Mouse (Mus musculus) forebrain, embryonic 11.5 days (tissue): ENCODE data around the gene Znrf4. TPM values are rescaled to one million over a fixed set of nuclear protein-coding genes. Genes with fewer than 3 reads are reported as not detected.
"Not testable (repeated sequence)": the region's sequence is repeated elsewhere in the genome, so short reads cannot be mapped to it uniquely, and the experiment has no call there.

ENCODE experiments used
- ATAC-seq: fragments of 200-750 bp; cut with Nextera tagmentation; replicated peaks from 2 replicates; pipeline ENCODE4 v1.8.0; 2017; ENCODE audit warnings: moderate TSS enrichment; ENCODE audit not compliant: low FRiP score
- DNase-seq: peaks from one replicate; pipeline ENCODE4 v3.0.0-alpha.2; 2017; ENCODE audit warnings: low spot score
- H3K27ac ChIP-seq: fragments of 300-500 bp; sonication (generic); 2 replicates; pipeline ENCODE4 v1.5.1; 2014; ENCODE audit warnings: low read depth, low read length
- H3K27me3 ChIP-seq: fragments of 300-500 bp; sonication (generic); 2 replicates; pipeline ENCODE4 v1.6.1; 2014; ENCODE audit warnings: mild to moderate bottlenecking, low read length, mixed read lengths; ENCODE audit not compliant: control insufficient read depth, insufficient read depth
- H3K36me3 ChIP-seq: fragments of 300-500 bp; sonication (generic); 2 replicates; pipeline ENCODE4 v1.6.1; 2014; ENCODE audit warnings: mild to moderate bottlenecking, low read length, moderate library complexity, mixed read lengths; ENCODE audit not compliant: control insufficient read depth, insufficient read depth
- H3K4me1 ChIP-seq: fragments of 300-500 bp; sonication (generic); replicated peaks from 2 replicates; pipeline ENCODE4 v1.6.1; 2014; ENCODE audit warnings: low read length, mixed read lengths; ENCODE audit not compliant: control insufficient read depth, insufficient read depth
- H3K4me2 ChIP-seq: fragments of 300-500 bp; sonication (generic); 2 replicates; pipeline ENCODE4 v1.6.1; 2014; ENCODE audit warnings: low read depth, mild to moderate bottlenecking, low read length, moderate library complexity, mixed read lengths; ENCODE audit not compliant: severe bottlenecking
- H3K4me3 ChIP-seq: fragments of 300-500 bp; sonication (generic); 2 replicates; pipeline ENCODE4 v1.5.1; 2014; ENCODE audit warnings: low read depth, low read length
- H3K9ac ChIP-seq: fragments of 300-500 bp; sonication (generic); 2 replicates; pipeline ENCODE4 v1.6.1; 2014; ENCODE audit warnings: low read length
- H3K9me3 ChIP-seq: fragments of 300-500 bp; sonication (generic); 2 replicates; pipeline ENCODE4 v1.6.1; 2016; ENCODE audit warnings: low read length, mixed read lengths; ENCODE audit not compliant: control insufficient read depth
- WGBS: fragments of 180-500 bp; shearing (Covaris S2); extraction: QIAGEN DNeasy Blood & Tissue Kit; methylation state at CpG from one replicate; pipeline ENCODE4 v1.1.7; 2014; 5-methylcytosine and 5-hydroxymethylcytosine counted together
- polyA plus RNA-seq: library from polyadenylated mRNA; unstranded; fragments of >200 nt; fragmentation: Nextera tagmentation; extraction: Ambion mirVana; gene quantifications from 2 replicates; pipeline ENCODE4 v1.2.1, GENCODE M21; 2014

Gene Znrf4
- polyA plus RNA-seq, 1 experiment from 2014 or later, result not detected

- Histone ChIP-seq H3K4me2 (peak overlapping the region; percentile 96), H3K4me3 (peak overlapping the region; percentile 48), H3K36me3 (no peaks in the 10 kb centered on the region), H3K9ac (peak overlapping the region; percentile 83), H3K27me3 (peaks cover 25% of the 10 kb centered on the region), H3K27ac (peak overlapping the region; percentile 81), H3K9me3 (no peaks in the 10 kb centered on the region), H3K4me1 (peaks cover 16% of the 10 kb centered on the region)
- under 1% methylated on average over 41 of the region's 42 CpGs for whole genome bisulfite sequencing
- ATAC-seq (peak; percentile 91), DNase-seq (peak; percentile 97)
Measured at GRCm38 (mm10) chr17:56507161-56508068, 4.8 kb downstream of the Znrf4 start.

- H3K9me3 ChIP-seq, result no peaks in the 10 kb centered on the region
- no peaks in the 10 kb centered on the region for H3K36me3 ChIP-seq
- ATAC-seq (no peak), DNase-seq (peak; percentile 48)
- peak overlapping the region; percentile 83 for H3K9ac ChIP-seq
- H3K27me3 ChIP-seq, result peaks cover 16% of the 10 kb centered on the region
- peaks cover 16% of the 10 kb centered on the region for H3K4me1 ChIP-seq
- peak overlapping the region; percentile 48 for H3K4me3 ChIP-seq
- peak overlapping the region; percentile 96 for H3K4me2 ChIP-seq
- 57% methylated on average over 15 of the region's 15 CpGs for WGBS
- H3K27ac ChIP-seq, result peak overlapping the region; percentile 81; the same call in 1 of the 2 replicates
Measured at GRCm38 (mm10) chr17:56506417-56507065, 5.7 kb downstream of the Znrf4 start.

DNA sequence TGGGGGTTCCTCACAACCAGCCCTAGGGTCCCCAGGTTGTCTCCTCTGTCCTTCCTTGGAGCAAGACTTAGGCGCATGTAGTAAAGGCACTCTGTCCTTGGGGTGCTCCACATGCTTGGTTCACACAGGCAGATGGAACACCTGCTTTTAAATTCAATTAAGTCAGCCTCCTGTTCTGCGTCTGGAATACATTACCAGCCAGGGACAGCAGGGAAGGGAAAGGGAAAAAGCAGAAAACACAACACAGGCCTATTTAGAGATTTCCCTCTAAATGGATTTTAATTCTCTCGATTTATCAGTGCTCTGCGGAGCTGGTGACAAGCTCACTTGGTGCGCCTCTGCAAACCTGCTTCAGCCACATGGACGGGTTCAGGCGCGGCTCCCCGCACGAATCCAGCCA, 6.8 kb downstream of the Znrf4 start:
- Histone ChIP-seq H3K9me3 (no peaks in the 10 kb centered on the region), H3K36me3 (no peaks in the 10 kb centered on the region), H3K4me2 (no peak overlapping the region), H3K4me3 (no peak overlapping the region), H3K27ac (no peak overlapping the region), H3K4me1 (peaks cover 13% of the 10 kb centered on the region), H3K9ac (no peak overlapping the region), H3K27me3 (peaks cover 5% of the 10 kb centered on the region)
- DNase-seq (peak; percentile 38), ATAC-seq (no peak)
- 85% methylated on average over 10 of the region's 10 CpGs for WGBS

GRCm38 (mm10) chr17:56502526-56502925, 9.7 kb downstream of the Znrf4 start:
- H3K9ac ChIP-seq, result no peak overlapping the region
- no peaks in the 10 kb centered on the region for H3K27me3 ChIP-seq
- peaks cover 8% of the 10 kb centered on the region; the same call in 1 of the 2 replicates for H3K4me1 ChIP-seq
- no peaks in the 10 kb centered on the region for H3K9me3 ChIP-seq
- no peak for ATAC-seq
- H3K36me3 ChIP-seq, result no peaks in the 10 kb centered on the region
- H3K4me2 ChIP-seq, result no peak overlapping the region
- H3K4me3 ChIP-seq, result no peak overlapping the region
- no peak for DNase-seq
- peak overlapping the region; percentile 25 for H3K27ac ChIP-seq
- WGBS, result 37% methylated on average over 9 of the region's 9 CpGs

DNA sequence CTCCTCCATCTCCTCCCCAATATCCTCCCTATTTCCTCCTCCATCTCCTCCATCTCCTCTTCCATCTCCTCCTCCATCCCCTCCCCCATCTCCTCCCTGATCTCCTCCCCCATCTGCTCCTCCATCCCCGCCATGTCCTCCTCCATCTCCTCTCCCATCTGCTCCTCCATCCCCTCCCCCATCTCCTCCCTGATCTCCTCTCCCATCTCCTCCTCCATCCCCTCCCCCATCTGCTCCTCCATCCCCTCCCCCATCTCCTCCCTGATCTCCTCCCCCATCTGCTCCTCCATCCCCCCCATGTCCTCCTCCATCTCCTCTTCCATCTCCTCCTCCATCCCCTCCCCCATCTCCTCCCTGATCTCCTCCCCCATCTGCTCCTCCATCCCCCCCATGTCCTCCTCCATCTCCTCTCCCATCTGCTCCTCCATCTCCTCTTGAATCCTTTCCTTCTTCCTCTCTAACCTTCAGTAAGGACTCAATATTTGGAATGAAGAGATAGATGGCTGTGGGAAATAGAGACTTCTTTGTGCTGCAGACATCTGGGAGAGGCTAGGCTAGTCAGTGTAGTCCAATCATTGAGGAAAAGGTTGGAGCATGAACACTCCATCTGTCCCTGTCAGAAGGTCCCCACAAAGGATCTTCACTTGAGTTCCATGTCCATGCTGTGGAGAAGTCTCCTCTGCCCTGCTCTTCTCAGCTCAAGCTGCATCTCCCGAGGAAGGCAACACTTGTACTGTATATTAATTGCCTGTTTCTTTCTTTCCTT, 10.4 kb downstream of the Znrf4 start:
- not testable (repeated sequence) for H3K4me1 ChIP-seq, H3K27me3 ChIP-seq, H3K36me3 ChIP-seq, DNase-seq, H3K4me2 ChIP-seq, H3K9me3 ChIP-seq, ATAC-seq, H3K4me3 ChIP-seq, H3K9ac ChIP-seq
- H3K27ac ChIP-seq, result peak overlapping the region; percentile 25; the same call in 1 of the 2 replicates
- WGBS, result 61% methylated on average over 2 of the region's 2 CpGs

DNA sequence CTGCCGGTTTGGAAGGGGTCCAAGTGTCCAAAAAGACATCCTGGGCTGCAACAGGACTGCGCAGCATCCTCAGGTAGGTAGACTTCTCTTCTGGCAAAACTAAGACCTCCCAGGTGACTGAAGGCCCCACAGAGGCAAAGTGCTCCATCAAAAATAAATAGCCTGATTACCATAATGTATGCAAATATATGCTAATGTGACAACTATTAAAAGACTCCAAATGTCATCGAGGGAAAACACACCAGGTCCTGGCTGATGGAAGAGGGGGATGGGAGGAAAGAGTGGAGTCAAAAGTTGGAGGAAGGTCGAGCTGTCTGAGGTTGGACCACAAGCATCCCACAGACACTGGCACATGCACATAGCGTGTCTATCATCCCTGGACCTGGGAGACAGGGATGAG, 13.0 kb downstream of the Znrf4 start:
- H3K9me3 ChIP-seq, result peaks cover 8% of the 10 kb centered on the region
- WGBS, result 73% methylated on average over 5 of the region's 5 CpGs
- no peaks in the 10 kb centered on the region for H3K27me3 ChIP-seq
- H3K27ac ChIP-seq, result no peak overlapping the region
- no peak overlapping the region for H3K9ac ChIP-seq
- no peaks in the 10 kb centered on the region for H3K36me3 ChIP-seq
- H3K4me1 ChIP-seq, result 0 out of 2 replicates have a peak, but pooled peaks cover 2% of the 10 kb centered on the region
- ATAC-seq, result no peak
- no peak overlapping the region for H3K4me2 ChIP-seq
- DNase-seq, result no peak
- H3K4me3 ChIP-seq, result no peak overlapping the region

GRCm38 (mm10) chr17:56494480-56494879, 17.8 kb downstream of the Znrf4 start:
- H3K4me1 ChIP-seq, result 0 out of 2 replicates have a peak, but pooled peaks cover 2% of the 10 kb centered on the region
- no peak overlapping the region for H3K4me2 ChIP-seq
- ATAC-seq (no peak), DNase-seq (no peak)
- no peak overlapping the region for H3K9ac ChIP-seq
- H3K27me3 ChIP-seq, result no peaks in the 10 kb centered on the region
- H3K4me3 ChIP-seq, result no peak overlapping the region
- no peaks in the 10 kb centered on the region for H3K36me3 ChIP-seq
- H3K9me3 ChIP-seq, result peaks cover 24% of the 10 kb centered on the region
- no peak overlapping the region for H3K27ac ChIP-seq
- 72% methylated on average over 2 of the region's 2 CpGs for WGBS

DNA sequence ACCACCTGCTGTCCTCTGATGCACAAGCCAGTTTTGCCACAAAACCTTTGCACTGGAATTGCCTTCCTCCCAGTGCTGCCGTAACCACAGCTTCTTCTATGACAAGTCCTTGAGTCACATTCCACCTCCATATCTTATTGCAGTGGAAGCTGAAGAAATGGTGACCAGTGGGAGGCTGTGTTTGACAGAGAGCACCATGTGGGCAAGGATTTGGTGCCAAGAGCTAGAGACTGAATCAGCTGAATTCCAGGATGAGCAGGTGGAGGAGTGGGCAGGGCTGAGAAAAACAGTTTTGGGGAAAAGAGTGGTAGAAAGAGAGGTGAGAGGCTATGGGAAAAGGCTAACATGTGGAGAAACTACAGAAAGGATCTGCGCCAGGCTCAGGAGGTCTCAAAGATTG, 18.4 kb downstream of the Znrf4 start:
- WGBS, result 87% methylated on average over 2 of the region's 2 CpGs
- Histone ChIP-seq H3K9me3 (peaks cover 24% of the 10 kb centered on the region), H3K4me3 (no peak overlapping the region), H3K4me1 (peaks cover under 1% of the 10 kb centered on the region; the same call in 1 of the 2 replicates), H3K9ac (no peak overlapping the region), H3K36me3 (no peaks in the 10 kb centered on the region), H3K27ac (no peak overlapping the region), H3K4me2 (no peak overlapping the region), H3K27me3 (no peaks in the 10 kb centered on the region)
- ATAC-seq (no peak), DNase-seq (no peak)
